19 mouse cellular contexts compared by ENCODE assay signal in the genomic region with DNA sequence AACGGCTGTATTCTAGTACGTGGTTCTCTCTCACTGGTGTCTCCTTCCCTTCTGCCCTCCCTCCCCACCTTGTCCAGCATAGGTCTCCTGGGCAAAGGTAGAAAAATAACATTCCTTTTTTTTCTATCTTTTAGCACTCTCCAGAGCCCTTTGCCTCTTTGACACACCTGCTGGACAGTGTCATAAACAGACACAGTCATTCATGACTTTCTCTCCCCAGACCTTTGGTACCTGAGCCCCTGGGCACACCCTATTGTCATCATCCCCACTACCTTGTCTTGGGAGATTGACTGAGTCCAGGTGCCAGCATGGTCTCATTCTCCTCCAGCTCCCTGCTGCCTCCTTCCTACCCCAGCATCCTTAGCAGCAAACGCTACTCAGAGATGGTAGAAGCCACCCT. TPM values are rescaled to one million over a fixed set of nuclear protein-coding genes. Genes with fewer than 3 reads are reported as not detected.
"Had no signal": no experiment of that assay in that cellular context is flagged by ENCODE, and none has a peak within 500 bp of the region (broad histone marks: within the 10 kb centered on the region; RNA-seq: fewer than 3 reads in every experiment).

No protein-coding gene starts in this region.

- H3K27me3 ChIP-seq: lung, embryonic 15.5 days; midbrain, embryonic 13.5 days; midbrain, embryonic 15.5 days; neural tube, embryonic 12.5 days; stomach, embryonic 15.5 days had no signal

- H3K9me3 ChIP-seq: lung, embryonic 15.5 days; megakaryocyte, embryonic 14.5 days; midbrain, embryonic 13.5 days; midbrain, embryonic 15.5 days; neural tube, embryonic 12.5 days; stomach, embryonic 15.5 days had no signal

- H3K36me3 ChIP-seq: lung, embryonic 15.5 days; midbrain, embryonic 13.5 days; midbrain, embryonic 15.5 days; neural tube, embryonic 12.5 days; stomach, embryonic 15.5 days had no signal

- ATAC-seq: liver, postnatal 0 days; lung, postnatal 0 days; midbrain, embryonic 13.5 days; midbrain, embryonic 15.5 days had no signal

- H3K27ac ChIP-seq: lung, embryonic 15.5 days; macrophage; midbrain, embryonic 13.5 days; midbrain, embryonic 15.5 days; neural tube, embryonic 12.5 days; stomach, embryonic 15.5 days; stomach, postnatal 0 days had no signal

- H3K4me1 ChIP-seq: midbrain, embryonic 13.5 days; midbrain, embryonic 15.5 days; neural tube, embryonic 12.5 days; stomach, embryonic 15.5 days had no signal

- DNase-seq: liver, postnatal 0 days; lung, adult 2 months; lung, postnatal 14 days; lung, postnatal 36 days; right cerebral cortex, postnatal 4 days; thymus, adult 2 months; thymus, postnatal 25 days; thymus, postnatal 4 days had no signal

- H3K4me3 ChIP-seq: lung, embryonic 15.5 days; megakaryocyte, embryonic 14.5 days; midbrain, embryonic 13.5 days; midbrain, embryonic 15.5 days; neural tube, embryonic 12.5 days; stomach, embryonic 15.5 days had no signal

- H3K9ac ChIP-seq: liver, postnatal 0 days; lung, embryonic 15.5 days; midbrain, embryonic 13.5 days; midbrain, embryonic 15.5 days; neural tube, embryonic 12.5 days; stomach, embryonic 15.5 days had no signal

- H3K4me2 ChIP-seq: lung, embryonic 15.5 days; midbrain, embryonic 11.5 days; midbrain, embryonic 13.5 days; midbrain, embryonic 15.5 days; neural tube, embryonic 12.5 days; stomach, embryonic 15.5 days had no signal

RNA-seq across cellular contexts. Expression of a gene that starts 4.9 kb away (rescaled TPM):
- total RNA-seq: monocyte, adult 5-6 weeks had no signal
- polyA plus RNA-seq: macrophage had no signal
